Mouse (Mus musculus) naive thymus-derived CD4-positive, alpha-beta T cell, adult 2 months (primary cell): ENCODE measurements at regions not wholly inside any gene's neighbourhood (a gene's known extent, or its start where the extent isn't known, plus 50 kb on each side); places are given as distances from the start of the nearest gene placed in this dataset.

ENCODE experiments used
- DNase-seq: peaks from one replicate; pipeline ENCODE4 v3.0.0-alpha.2; 2011; ENCODE audit warnings: low read depth

- DNase-seq = no peak
Observed at GRCm38 (mm10) chr15:50246418-50247186, 3638.1 kb upstream of the Gm7489 start.

- no peak for DNase-seq
Observed at GRCm38 (mm10) chr15:50260057-50260456, 3624.6 kb upstream of the Gm7489 start.

- DNase-seq = peak; percentile 81
Observed at GRCm38 (mm10) chr15:50261245-50261872, 3623.3 kb upstream of the Gm7489 start.

- no peak for DNase-seq
Observed at GRCm38 (mm10) chr15:50267542-50267941, 3617.2 kb upstream of the Gm7489 start.

GRCm38 (mm10) chr15:50271646-50272045, 3613.1 kb upstream of the Gm7489 start:
- DNase-seq = no peak

GRCm38 (mm10) chr15:50282576-50282975, 3602.1 kb upstream of the Gm7489 start:
- DNase-seq = no peak

- no peak for DNase-seq
Observed at GRCm38 (mm10) chr15:50283491-50283890, 3601.2 kb upstream of the Gm7489 start.

GRCm38 (mm10) chr15:50301831-50302230, 3582.9 kb upstream of the Gm7489 start:
- no peak for DNase-seq

- DNase-seq = no peak
Observed at GRCm38 (mm10) chr15:50304085-50304484, 3580.6 kb upstream of the Gm7489 start.

- DNase-seq = peak; percentile 36
Observed at GRCm38 (mm10) chr15:50320796-50321195, 3563.9 kb upstream of the Gm7489 start.

- no peak for DNase-seq
Observed at GRCm38 (mm10) chr15:50345536-50345935, 3539.2 kb upstream of the Gm7489 start.

GRCm38 (mm10) chr15:50346953-50347352, 3537.8 kb upstream of the Gm7489 start:
- no peak for DNase-seq

GRCm38 (mm10) chr15:50360033-50360988, 3524.4 kb upstream of the Gm7489 start:
- DNase-seq = peak; percentile 5

GRCm38 (mm10) chr15:50361334-50361733, 3523.4 kb upstream of the Gm7489 start:
- peak; percentile 60 for DNase-seq

- peak; percentile 65 for DNase-seq
Observed at GRCm38 (mm10) chr15:50361751-50362507, 3522.8 kb upstream of the Gm7489 start.

- peak; percentile 42 for DNase-seq
Observed at GRCm38 (mm10) chr15:50400006-50400781, 3484.5 kb upstream of the Gm7489 start.

GRCm38 (mm10) chr15:50401386-50401785, 3483.3 kb upstream of the Gm7489 start:
- DNase-seq = no peak

GRCm38 (mm10) chr15:50402551-50402950, 3482.2 kb upstream of the Gm7489 start:
- DNase-seq = peak; percentile 66

GRCm38 (mm10) chr15:50403883-50404282, 3480.8 kb upstream of the Gm7489 start:
- DNase-seq = no peak

- no peak for DNase-seq
Observed at GRCm38 (mm10) chr15:50408985-50409384, 3475.7 kb upstream of the Gm7489 start.

- no peak for DNase-seq
Observed at GRCm38 (mm10) chr15:50417641-50418040, 3467.1 kb upstream of the Gm7489 start.
